Mouse (Mus musculus) liver, embryonic 16.5 days (tissue): ENCODE data around the gene Ndufc1. TPM values are rescaled to one million over a fixed set of nuclear protein-coding genes. Genes with fewer than 3 reads are reported as not detected.

Source experiments
- ATAC-seq: fragments of 200-750 bp; cut with Nextera tagmentation; 2 replicates; pipeline ENCODE4 v1.8.0; 2017; ENCODE audit warnings: low read depth, mild to moderate bottlenecking, moderate number of reproducible peaks, moderate library complexity
- H3K27ac ChIP-seq: fragments of 300-500 bp; sonication (generic); 2 replicates; pipeline ENCODE4 v1.5.1; 2014; ENCODE audit warnings: mild to moderate bottlenecking, low read length
- H3K27me3 ChIP-seq: fragments of 300-500 bp; sonication (generic); 2 replicates; pipeline ENCODE4 v1.6.1; 2014; ENCODE audit warnings: low read depth, low read length, mixed read lengths; ENCODE audit not compliant: control insufficient read depth, insufficient read depth
- H3K36me3 ChIP-seq: fragments of 300-500 bp; sonication (generic); 2 replicates; pipeline ENCODE4 v1.6.1; 2014; ENCODE audit warnings: mild to moderate bottlenecking; ENCODE audit not compliant: control insufficient read depth, insufficient read depth
- H3K4me1 ChIP-seq: fragments of 300-500 bp; sonication (generic); 2 replicates; pipeline ENCODE4 v1.6.1; 2014; ENCODE audit warnings: low read depth, low read length, mixed read lengths; ENCODE audit not compliant: control insufficient read depth
- H3K4me2 ChIP-seq: fragments of 300-500 bp; sonication (generic); 2 replicates; pipeline ENCODE4 v1.6.1; 2014; ENCODE audit warnings: low read depth, low read length, mixed read lengths
- H3K4me3 ChIP-seq: fragments of 300-500 bp; sonication (generic); 2 replicates; pipeline ENCODE4 v1.5.1; 2014; ENCODE audit warnings: low read depth, mild to moderate bottlenecking, low read length
- H3K9ac ChIP-seq: fragments of 300-500 bp; sonication (generic); 2 replicates; pipeline ENCODE4 v1.6.1; 2014; ENCODE audit warnings: low read depth, low read length
- H3K9me3 ChIP-seq: fragments of 300-500 bp; sonication (generic); replicated peaks from 2 replicates; pipeline ENCODE4 v1.6.1; 2016; ENCODE audit warnings: low read length; ENCODE audit not compliant: control insufficient read depth
- WGBS: fragments of 180-500 bp; shearing (Covaris S2); extraction: QIAGEN DNeasy Blood & Tissue Kit; methylation state at CpG from one replicate; pipeline ENCODE4 v1.1.7; 2014; ENCODE audit not compliant: insufficient replicate concordance; 5-methylcytosine and 5-hydroxymethylcytosine counted together
- polyA plus RNA-seq: library from polyadenylated mRNA; unstranded; fragments of >200 nt; fragmentation: Nextera tagmentation; extraction: Ambion mirVana; gene quantifications from 2 replicates; pipeline ENCODE4 v1.2.1, GENCODE M21; 2015

Ndufc1 gene
- polyA plus RNA-seq, 1 experiment from 2014 or later, result 397 TPM

DNA sequence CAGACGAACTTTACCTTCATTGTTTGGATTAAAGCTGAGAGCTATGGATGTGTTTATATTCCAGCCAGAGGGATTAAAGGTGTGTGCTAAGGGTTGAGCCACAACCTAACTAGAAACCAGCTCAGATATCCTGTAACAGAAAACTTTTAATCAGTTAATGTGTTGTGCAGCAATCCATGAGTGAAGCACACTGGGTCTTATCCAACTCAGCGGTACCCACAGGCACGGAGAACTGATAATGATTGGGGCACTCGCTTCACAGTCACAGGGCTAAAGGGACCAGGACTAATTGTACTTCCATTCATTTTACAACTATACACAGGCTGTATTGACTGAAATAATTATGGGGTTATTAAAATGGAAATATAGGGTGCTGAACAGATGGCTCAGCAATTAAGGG is 41.9 kb downstream of the Ndufc1 start:
- Histone ChIP-seq H3K9ac (no peak overlapping the region), H3K27ac (peak overlapping the region; percentile 71), H3K4me3 (0 out of 2 replicates have a peak overlapping the region, but pooled peaks have one; percentile 23), H3K9me3 (no peaks in the 10 kb centered on the region), H3K27me3 (no peaks in the 10 kb centered on the region), H3K4me2 (peak overlapping the region; percentile 46), H3K4me1 (peaks cover 40% of the 10 kb centered on the region), H3K36me3 (no peaks in the 10 kb centered on the region)
- peak; percentile 59 for ATAC-seq
- 21% methylated on average over 4 of the region's 4 CpGs for WGBS

- Histone ChIP-seq H3K36me3 (no peaks in the 10 kb centered on the region), H3K4me1 (peaks cover 47% of the 10 kb centered on the region), H3K9me3 (no peaks in the 10 kb centered on the region), H3K27me3 (no peaks in the 10 kb centered on the region), H3K27ac (peak overlapping the region; percentile 45; the same call in 1 of the 2 replicates), H3K4me2 (peak overlapping the region; percentile 80), H3K9ac (no peak overlapping the region), H3K4me3 (peak overlapping the region; percentile 53; the same call in 1 of the 2 replicates)
- WGBS, result 3% methylated on average over 3 of the region's 3 CpGs
- no peak for ATAC-seq
Observed at GRCm38 (mm10) chr3:51365517-51365882, 43.3 kb downstream of the Ndufc1 start.

- Histone ChIP-seq H3K27ac (peak overlapping the region; percentile 53), H3K4me1 (peaks cover 47% of the 10 kb centered on the region), H3K4me2 (peak overlapping the region; percentile 80), H3K4me3 (peak overlapping the region; percentile 53), H3K27me3 (no peaks in the 10 kb centered on the region), H3K36me3 (no peaks in the 10 kb centered on the region), H3K9ac (peak overlapping the region; percentile 44), H3K9me3 (no peaks in the 10 kb centered on the region)
- 4% methylated on average over 31 of the region's 31 CpGs for WGBS
- peak; percentile 88 for ATAC-seq
Observed at GRCm38 (mm10) chr3:51364703-51365516, 43.9 kb downstream of the Ndufc1 start.

DNA sequence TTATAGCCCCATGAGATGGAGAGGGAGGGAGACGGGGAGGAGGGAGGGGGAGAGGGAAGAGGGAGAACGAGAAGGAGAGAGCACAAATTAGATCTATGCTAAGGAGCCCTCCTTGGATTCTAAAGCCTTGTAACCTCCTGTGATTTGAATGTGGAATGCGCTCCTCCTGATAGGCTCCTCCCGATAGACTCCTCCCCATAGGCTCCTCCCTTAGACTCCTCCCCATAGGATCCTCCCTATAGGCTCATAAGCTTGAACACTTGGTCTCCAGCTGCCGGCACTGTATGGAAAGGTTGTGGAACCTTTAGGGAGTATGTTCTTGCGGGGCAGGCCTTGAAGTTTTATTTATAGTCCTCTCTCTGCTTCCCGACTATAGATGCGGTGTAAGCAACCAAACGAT is 47.7 kb downstream of the Ndufc1 start:
- H3K4me2 ChIP-seq, result no peak overlapping the region

DNA sequence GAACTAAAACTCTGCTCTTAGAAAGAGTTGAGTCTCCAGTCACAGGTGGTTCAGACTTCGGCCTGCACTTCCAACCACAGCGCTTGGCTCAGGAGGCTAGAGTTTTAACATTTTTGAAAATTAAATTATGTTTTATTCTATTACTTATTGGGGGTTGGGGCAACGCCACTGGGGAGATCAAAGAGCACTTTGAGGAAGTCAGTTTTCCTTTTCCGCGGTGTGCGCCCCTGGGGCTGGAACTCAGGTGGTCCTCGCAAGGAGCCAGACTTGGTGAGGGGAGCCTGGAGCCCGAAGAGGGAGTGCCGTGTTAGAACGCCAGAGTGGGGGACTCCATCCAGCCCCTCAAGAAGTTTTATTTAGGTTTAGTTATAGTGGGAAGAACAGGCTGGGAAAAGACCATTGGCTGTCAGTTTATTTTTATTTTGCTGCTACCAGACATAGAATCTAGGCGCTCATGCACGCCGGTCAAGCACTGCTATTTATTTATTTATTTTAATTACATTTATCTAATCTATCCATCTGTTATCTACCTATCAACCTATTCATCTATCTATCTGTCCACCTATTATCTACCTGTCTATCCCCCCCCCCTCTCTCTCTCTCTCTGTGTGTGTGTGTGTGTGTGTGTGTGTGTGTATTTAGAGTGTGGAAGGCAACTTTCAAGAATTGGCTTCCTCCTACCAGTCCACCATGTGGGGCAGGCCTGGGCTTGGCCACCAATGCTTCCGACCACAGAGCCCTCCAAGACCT is 49.1 kb downstream of the Ndufc1 start:
- Histone ChIP-seq H3K9ac (peak overlapping the region; percentile 10; the same call in 1 of the 2 replicates), H3K4me2 (peak overlapping the region; percentile 93), H3K27ac (no peak overlapping the region), H3K4me3 (peak overlapping the region; percentile 70), H3K36me3 (no peaks in the 10 kb centered on the region), H3K4me1 (peaks cover 36% of the 10 kb centered on the region), H3K9me3 (no peaks in the 10 kb centered on the region), H3K27me3 (no peaks in the 10 kb centered on the region)
- no peak for ATAC-seq
- 36% methylated on average over 14 of the region's 14 CpGs for WGBS

More for the DNA sequence above, 47.7 kb downstream of the Ndufc1 start:
- Histone ChIP-seq H3K4me1 (peaks cover 49% of the 10 kb centered on the region), H3K27me3 (no peaks in the 10 kb centered on the region), H3K4me3 (no peak overlapping the region), H3K9ac (no peak overlapping the region), H3K9me3 (no peaks in the 10 kb centered on the region), H3K36me3 (no peaks in the 10 kb centered on the region), H3K27ac (no peak overlapping the region)
- no peak for ATAC-seq
- WGBS, result 44% methylated on average over 9 of the region's 9 CpGs

GRCm38 (mm10) chr3:51358660-51359557 is 49.9 kb downstream of the Ndufc1 start:
- Histone ChIP-seq H3K36me3 (no peaks in the 10 kb centered on the region), H3K9me3 (no peaks in the 10 kb centered on the region), H3K9ac (peak overlapping the region; percentile 76), H3K4me1 (peaks cover 32% of the 10 kb centered on the region), H3K27ac (peak overlapping the region; percentile 75), H3K4me2 (peak overlapping the region; percentile 93), H3K27me3 (no peaks in the 10 kb centered on the region), H3K4me3 (peak overlapping the region; percentile 70)
- WGBS, result under 1% methylated on average over 50 of the region's 50 CpGs
- peak; percentile 74 for ATAC-seq

DNA sequence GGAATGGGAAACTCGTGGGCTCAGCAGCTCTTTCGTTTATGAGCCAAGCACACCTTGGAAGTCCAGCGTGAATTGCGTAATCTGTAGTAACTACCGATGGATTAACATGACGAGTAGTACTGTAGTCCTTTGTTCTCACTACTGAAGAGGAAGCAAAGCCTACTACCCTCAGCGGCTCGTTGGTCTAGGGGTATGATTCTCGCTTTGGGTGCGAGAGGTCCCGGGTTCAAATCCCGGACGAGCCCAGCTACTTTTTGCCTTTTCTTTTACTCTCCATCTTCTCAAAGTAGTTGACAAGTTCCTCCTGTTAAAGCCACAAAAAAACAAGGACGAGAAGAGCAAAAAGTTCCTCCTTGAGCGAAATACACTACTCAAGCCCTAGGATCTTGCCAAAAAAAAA is 50.6 kb downstream of the Ndufc1 start:
- peak overlapping the region; percentile 70 for H3K4me3 ChIP-seq

DNA sequence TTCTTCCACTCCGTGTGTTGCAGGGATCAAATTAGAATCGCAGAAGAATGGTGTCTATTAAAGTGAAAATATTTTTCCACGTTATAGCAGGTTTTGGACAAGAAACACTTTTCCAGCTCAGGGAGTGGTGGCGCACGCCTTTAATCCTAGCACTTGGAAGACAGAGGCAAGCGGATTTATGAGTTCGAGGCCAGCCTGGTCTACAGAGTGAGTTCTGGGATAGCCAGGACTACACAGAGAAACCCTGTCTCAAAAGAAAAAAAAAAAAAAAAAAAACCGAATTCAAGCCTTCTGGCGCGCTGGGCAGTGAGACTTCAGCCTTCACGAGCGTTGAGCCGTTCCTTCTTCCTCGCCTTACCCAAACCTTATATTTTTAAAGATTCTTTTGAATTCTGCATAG is 51.2 kb downstream of the Ndufc1 start:
- Histone ChIP-seq H3K4me3 (peak overlapping the region; percentile 70), H3K36me3 (no peaks in the 10 kb centered on the region), H3K27me3 (no peaks in the 10 kb centered on the region), H3K27ac (no peak overlapping the region), H3K4me2 (peak overlapping the region; percentile 93), H3K4me1 (peaks cover 32% of the 10 kb centered on the region), H3K9me3 (no peaks in the 10 kb centered on the region), H3K9ac (peak overlapping the region; percentile 40)
- ATAC-seq, result no peak
- WGBS, result 11% methylated on average over 14 of the region's 14 CpGs

More for the DNA sequence above, 50.6 kb downstream of the Ndufc1 start:
- peak overlapping the region; percentile 93 for H3K4me2 ChIP-seq
- peaks cover 32% of the 10 kb centered on the region for H3K4me1 ChIP-seq
- peak overlapping the region; percentile 40 for H3K9ac ChIP-seq
- no peaks in the 10 kb centered on the region for H3K36me3 ChIP-seq
- H3K9me3 ChIP-seq, result no peaks in the 10 kb centered on the region
- under 1% methylated on average over 15 of the region's 15 CpGs for WGBS
- ATAC-seq, result peak; percentile 65
- H3K27ac ChIP-seq, result 0 out of 2 replicates have a peak overlapping the region, but pooled peaks have one; percentile 38
- H3K27me3 ChIP-seq, result no peaks in the 10 kb centered on the region
